Mouse (Mus musculus): ENCODE results near the gene Prpf3.
"Not testable (repeated sequence)": the region's sequence is repeated elsewhere in the genome, so short reads cannot be mapped to it uniquely, and the experiment has no call there.

Gene Prpf3

GRCm38 (mm10) chr3:95879063-95879462 lies 23.4 kb upstream of the Prpf3 start:
- no peak for DNase-seq

DNA sequence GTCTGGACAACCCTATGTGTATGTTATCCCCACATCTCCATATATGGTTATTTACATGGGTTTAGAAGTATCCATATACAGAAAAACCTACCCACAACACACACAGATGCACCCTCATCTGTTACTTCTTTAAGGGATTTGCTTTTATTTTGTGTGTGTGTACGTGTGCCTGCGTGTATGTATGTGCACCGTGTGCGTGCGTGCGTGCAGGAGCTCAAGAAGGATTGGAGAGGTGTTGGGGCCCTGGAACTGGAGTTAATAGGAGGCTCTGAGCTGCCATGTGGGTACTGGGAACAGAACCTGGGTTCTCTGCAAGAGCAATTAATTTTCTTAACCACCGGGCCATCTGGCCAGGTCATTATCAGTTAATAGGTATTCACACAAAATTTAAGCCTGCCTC lies 16.4 kb upstream of the Prpf3 start:
- no peak for DNase-seq

DNA sequence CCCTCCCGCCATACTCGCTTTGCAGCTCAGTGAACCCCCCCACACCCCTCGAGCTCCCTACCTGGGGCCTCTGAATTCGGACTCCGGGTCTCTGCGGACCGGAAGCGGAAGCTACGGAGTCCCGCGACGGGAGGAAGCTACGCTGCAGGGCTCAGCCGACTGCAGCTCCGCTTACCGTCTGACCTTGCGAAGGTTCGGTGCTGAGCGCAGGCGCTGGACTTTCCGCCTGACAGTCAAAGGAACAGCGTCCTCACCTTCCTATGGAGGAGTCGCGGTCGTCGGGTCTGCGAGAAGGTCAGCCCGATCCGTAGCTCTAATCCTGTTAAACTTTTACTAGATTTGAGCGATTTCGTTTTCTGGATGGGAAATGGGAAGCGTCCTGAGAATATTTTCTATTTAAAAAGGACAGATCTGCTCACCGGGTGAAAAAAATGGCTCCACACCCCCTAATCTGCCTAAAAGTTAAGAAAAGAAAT lies 15.7 kb upstream of the Prpf3 start, which contains the start of gene Mrps21:
Mrps21 (minus strand) TSS at position 128 of the 476 bp plus-strand sequence.
- DNase-seq: peak; percentile 88 to 93

DNA sequence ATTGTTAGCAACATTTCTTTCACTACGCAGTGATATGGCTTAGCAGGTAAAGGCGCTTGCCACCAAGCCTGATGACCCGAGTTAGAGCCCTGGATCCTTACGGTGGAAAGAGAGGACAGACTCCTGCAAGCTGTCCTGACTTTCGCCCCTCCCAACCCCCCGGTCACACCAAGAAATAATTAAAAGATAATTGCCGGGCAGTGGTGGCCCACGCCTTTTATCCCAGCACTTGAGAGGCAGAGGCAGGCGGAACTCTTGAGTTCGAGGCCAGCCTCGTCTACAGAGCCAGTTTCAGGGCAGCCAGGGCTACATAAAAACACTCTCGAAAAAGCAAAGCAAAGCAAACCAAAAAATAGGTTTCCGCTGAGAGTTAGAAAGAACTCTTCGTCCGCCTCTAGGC lies 15.3 kb upstream of the Prpf3 start:
- no peak for DNase-seq

DNA sequence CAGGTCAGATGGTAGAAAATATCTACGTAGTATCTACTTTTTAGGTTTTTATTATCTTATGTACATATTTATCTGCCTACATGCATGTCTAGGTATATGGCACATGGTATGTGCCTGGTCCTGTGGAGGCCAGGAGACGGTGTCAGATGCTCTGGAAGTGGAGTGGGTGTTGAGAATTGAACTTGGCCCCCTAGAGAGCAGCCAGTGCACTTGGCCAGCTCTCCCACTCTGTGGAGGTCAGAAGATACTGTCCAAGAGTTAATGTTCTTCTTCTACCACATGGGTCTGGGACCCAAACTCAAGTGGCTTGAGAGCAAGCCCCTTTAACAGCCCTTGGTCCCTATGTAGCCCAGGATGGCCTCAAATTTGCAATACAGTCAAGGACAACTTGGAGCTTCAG lies 11.7 kb upstream of the Prpf3 start:
- DNase-seq: no peak

DNA sequence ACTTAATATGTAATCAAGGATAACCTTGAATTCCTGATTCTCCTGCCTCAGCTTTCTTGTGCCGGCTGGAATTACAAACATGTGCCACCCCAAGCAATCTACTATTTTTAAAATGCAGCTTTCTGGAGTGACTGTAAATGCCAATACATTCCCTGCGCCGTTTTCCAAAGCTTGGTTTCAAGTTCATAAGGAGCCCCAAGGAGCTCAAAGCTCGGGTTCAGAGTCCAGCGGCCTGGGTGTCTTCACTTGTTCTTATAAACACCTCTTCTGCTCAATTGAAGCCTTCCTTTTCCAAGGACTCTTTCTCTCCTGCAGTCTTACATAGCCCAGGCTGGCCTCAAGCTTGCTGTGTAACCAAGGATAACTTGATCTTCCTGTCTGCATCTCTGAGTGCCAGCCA lies 10.4 kb upstream of the Prpf3 start:
- no peak for DNase-seq

DNA sequence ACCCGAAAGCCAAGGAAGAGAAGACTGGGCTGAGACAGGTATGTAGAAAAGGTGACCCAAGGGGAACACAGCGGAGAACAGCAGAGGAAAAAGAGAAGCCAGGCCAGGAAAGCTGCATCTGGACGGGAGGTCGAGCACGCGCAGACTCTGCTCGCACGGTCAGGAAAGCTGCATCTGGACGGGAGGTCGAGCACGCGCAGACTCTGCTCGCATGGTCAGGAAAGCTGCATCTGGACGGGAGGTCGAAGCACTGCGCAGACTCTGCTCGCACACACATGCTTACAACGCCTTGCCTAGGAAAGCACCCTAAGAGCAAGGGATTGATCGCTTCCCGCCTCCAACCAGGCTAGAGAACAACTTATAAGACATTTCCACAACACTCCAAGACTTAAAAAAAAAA lies 9.9 kb upstream of the Prpf3 start:
- DNase-seq: no peak

GRCm38 (mm10) chr3:95865050-95865449 lies 9.4 kb upstream of the Prpf3 start:
- DNase-seq: no peak

DNA sequence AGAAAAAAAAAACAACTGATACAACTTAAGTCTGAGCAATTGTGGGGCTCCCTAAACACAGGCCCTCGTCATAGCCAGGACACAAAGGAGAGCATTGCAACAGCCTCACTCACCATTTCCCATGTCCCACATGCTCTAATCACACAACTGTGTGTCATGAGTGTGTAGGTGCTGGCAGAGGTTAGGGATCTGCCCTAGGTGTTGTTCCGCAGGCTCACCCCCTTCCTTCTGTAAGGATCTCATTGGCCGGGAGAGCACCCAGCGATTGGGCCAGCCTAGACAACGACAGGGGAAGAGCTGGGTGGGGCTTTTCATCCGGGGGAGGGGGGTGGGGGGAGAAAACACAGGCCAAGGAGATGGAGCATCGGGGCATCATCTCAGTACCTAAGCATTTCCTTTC lies 7.9 kb upstream of the Prpf3 start:
- no peak for DNase-seq

DNA sequence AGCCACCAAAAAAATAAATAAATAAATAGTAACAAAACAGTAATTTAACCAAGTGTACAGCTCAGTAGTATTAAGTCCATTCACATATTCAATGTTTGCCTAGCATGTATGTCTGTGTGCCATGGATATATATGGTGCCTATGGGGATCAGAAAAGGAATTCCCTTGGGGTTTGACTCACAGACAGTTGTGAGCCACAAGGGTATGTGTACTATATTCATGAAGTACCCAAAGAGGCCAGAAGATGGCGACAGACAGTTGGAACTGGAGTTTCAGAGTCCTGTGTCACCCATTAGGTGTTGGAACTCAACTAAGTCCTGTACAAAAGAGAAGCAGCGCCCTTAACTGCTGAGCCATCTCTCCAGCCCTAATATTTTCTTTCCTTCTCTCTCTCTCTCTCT lies 6.1 kb upstream of the Prpf3 start:
- DNase-seq: peak; percentile 58 to 70

DNA sequence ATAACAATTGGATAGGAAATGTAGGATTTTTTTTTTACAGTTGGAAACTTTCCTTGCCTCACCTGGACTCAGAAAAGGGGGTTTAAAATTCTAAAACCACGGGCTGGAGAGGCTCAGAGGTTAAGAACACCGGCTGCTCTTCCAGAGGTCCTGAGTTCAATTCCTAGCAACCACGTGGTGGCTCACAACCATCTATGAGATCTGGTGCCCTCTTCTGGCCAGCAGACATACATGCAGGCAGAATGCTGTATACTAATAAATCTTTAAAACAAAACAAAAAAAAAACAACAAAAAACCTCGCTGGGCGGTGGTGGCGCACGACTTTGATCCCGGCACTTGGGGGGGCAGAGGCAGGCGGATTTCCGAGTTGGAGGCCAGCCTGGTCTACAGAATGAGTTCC lies 5.5 kb upstream of the Prpf3 start:
- peak in 1 of 2 experiments; percentile 36 for DNase-seq

DNA sequence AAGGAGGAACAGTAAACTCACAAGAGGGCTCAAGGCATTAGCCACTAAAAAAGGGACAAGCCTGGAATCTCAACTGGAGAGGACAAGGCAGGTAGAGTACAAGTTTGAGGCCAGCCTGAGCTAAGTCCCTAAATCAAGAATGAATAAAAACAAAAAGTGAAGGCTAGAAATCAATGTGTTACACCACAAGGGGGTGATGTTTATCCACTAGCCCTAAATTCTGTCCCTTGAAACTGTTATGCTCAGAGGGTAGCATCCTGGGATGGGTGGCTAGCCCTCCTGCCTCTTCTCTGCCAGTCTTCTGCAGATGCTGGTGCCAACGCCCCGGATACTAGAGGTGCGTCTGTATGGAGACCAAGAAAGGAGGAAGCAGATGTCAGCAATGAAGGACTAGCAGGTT lies 4.6 kb upstream of the Prpf3 start:
- no peak for DNase-seq

GRCm38 (mm10) chr3:95858278-95858677 lies 2.6 kb upstream of the Prpf3 start:
- DNase-seq: not testable (repeated sequence)

GRCm38 (mm10) chr3:95857050-95857449 lies 1.4 kb upstream of the Prpf3 start:
- DNase-seq: not testable (repeated sequence)

DNA sequence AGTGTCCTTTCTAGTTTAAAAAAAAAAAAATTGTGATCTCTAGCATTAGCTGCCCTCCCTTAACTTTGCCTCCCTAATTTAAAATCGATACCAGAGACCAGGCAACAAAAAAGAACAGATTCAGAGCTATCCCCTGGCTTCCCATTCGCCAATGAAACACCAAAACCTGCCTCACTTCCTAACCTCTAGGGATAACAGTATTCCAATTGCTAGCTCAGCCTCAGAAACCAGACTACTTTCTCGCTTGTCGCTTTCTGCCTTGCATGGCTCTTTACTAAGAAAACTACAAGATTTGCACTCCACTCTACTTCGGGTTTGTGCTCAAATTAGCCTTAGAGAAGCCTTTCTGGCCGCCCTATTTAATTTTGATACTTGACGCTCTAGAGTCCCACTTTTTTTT lies 430 bp upstream of the Prpf3 start:
- no peak for DNase-seq

GRCm38 (mm10) chr3:95851317-95851716 lies 4.4 kb downstream of the Prpf3 start:
- DNase-seq: no peak

DNA sequence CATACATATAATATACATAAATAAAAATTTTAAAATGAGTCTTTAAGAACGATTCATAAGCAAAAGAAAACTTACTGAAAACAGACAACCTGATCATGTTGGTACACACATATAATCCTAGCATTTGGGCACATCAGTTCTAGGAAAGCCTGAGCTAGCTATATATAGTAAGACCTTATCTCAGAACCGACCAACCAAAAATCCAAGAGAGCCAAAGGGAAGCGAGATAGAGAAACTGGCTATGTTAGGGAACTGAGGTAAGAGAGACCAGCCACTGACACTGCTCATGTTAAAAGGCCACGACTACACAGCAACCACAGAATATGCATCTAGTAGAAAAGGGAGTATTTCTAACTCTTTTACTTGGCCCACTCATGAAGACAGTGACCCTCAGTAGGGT lies 5.1 kb downstream of the Prpf3 start:
- no peak for DNase-seq

- no peak for DNase-seq
These were observed 13.0 kb downstream of the Prpf3 start for GRCm38 (mm10) chr3:95842503-95843214.

GRCm38 (mm10) chr3:95839250-95839649 lies 16.4 kb downstream of the Prpf3 start:
- no peak for DNase-seq

DNA sequence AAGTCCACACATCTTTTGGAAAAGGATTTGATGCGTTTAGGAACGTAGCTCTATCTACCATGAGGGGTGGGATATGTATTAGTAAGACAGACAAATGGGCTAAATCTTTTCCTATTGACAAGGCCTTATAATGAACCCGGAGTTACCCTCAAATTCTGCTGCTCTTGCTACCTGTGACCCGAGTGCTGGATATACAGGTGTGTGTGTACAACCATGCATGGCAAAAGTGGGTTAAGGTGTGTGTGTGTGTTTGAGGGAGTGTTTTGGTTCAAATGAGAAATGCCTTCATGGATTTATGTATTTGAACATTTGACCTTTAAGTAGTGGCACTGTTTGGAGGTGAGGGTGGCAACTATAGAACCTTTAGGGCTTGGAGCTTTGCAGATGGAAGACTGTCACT lies 26.6 kb downstream of the Prpf3 start:
- no peak for DNase-seq

DNA sequence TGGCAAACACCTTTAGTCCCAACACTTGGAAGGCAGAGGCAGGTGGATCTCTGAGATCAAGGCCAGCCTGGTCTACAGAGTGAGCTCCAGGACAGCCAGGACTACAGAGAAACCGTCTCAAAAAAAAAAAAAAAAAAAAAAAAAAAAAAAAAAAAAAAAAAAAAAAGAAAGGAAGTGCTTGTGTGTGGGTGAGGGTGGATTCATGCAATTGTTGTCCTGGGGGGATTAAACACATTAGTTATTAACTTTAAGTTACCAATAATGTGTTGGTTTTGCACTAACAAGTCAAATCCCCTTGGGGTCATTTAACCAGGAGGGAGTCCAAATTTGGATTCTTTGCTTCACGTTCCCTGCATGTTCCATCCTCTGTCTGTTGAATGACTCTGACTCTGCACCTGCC lies 29.4 kb downstream of the Prpf3 start:
- DNase-seq: no peak

DNA sequence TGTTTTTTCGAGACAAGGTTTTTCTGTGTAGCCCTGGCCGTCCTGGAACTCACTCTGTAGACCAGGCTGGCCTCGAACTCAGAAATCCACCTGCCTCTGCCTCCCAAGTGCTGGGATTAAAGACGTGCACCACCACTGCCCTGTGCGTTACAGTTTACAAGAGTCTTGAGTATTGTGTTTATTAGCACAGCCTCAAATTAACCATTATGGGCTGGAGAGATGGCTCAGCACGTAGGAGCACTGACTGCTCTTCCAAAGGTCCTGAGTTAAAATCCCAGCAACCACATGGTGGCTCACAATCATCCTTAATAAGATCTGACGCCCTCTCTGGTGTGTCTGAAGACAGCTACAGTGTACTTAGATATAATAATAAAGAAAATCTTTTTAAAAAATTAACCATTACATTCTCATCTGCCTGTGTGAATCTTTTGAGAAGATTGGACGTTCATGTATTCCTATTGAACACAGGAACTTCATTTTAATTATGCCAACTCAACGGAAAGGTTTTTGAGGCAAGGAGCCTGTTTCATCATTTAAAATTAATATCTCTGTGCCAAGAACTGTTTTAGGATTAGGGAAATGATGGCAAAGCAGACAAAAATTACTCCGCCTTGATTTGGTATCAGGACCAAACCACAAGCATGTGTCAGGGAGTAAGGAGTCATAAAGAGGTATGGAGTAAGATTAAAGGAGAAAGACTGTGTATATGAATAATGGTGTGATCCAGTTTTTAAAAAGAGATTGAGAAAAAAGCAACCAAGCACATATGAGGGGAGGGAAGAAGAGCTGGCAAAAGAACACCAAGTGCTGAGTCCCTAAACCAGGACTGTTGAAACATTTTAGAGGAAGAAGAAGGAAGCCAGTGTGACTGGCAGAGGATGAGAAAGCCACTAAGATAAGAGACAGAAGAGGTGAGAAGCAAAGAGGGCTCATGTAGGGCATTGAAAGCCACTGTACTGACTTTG lies 35.4 kb downstream of the Prpf3 start:
- peak in 1 of 2 experiments; percentile 5 for DNase-seq

DNA sequence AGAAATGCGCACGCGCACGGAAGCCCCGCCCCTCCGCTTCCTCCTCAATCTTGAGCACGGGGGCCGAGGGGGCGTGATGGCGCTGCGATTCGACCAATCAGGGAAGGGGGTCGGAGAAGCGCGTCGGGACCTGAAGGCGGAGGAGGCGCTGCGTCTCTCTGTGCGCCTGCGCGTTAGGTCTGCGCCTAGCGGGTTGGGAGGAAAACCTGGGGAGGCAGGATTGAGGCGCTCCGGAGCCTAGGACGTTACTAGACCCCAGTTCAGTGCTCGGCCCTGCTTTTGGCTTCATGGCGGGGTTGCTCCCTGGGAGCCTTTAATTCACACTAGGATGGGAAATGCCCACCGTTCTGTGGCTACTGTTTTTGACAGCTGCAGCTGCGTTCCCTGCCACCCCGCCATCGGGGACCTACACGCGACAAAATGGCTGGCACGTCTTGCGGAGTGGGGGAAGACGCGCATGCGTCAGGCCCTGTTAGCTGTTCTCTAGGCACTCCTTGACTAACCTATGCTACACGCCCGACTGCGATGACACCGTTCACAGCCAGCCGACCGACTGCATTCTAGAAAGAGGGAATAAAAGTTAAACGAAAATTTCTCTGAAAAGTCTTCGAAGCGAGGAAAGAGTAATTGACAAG lies 36.2 kb downstream of the Prpf3 start:
- DNase-seq: peak; percentile 100
